Mouse (Mus musculus): ENCODE results near the gene Dscaml1. TPM values are rescaled to one million over a fixed set of nuclear protein-coding genes. Genes with fewer than 3 reads are reported as not detected.

Dscaml1 gene
- polyA plus RNA-seq, 1 experiment from 2014 or later, result 13.8 TPM

DNA sequence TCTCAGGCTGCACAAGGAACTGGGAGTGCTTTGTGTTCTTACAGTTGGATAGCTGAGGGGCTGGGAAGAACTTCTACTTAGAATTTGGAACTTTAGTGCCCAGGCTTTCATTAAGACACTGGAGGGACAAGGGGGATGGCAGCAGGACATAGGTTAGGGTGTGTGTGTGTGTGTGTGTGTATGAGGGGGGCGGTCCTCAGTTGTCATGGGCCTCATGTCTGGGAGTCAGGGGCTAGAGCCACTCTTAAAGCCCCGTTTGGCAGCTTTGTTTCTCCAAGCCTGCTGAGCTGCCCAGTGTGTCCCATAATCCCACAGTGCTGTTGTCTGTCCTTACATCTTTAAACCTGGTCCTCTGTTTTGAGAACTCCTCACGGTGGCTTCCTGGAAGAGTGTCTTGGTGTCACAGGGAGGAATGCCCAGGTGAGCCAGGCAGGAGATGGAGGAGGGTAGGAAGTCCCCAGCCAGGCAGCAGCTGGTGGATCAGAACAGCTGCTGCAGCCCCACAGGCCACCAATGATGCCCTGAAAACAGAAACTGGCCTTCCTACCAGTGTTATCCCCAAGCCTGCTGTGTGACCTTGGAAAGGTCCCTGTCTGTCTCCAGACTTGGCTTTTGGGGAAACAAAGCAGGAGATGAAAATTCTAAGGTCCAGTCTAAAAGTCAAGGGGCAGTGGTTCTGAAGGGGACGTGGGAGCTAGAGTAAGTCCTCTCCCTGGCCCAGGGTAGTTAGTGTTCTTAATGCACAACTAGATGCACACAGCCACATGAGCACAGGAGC is 13.5 kb upstream of the Dscaml1 start:
- 79% methylated on average over 4 of the region's 4 CpGs for WGBS
- peaks cover 11% of the 10 kb centered on the region for H3K4me1 ChIP-seq (replicated peaks)
- no peak overlapping the region for H3K9ac ChIP-seq
- no peak overlapping the region for H3K4me3 ChIP-seq
- H3K36me3 ChIP-seq, result no peaks in the 10 kb centered on the region
- no peak for ATAC-seq (ENCODE audit: low FRiP score, low read depth)
- H3K27me3 ChIP-seq, result no peaks in the 10 kb centered on the region
- H3K4me2 ChIP-seq, result no peak overlapping the region; the same call in 1 of the 2 replicates
- no peaks in the 10 kb centered on the region for H3K9me3 ChIP-seq
- H3K27ac ChIP-seq (replicated peaks), result no peak overlapping the region

DNA sequence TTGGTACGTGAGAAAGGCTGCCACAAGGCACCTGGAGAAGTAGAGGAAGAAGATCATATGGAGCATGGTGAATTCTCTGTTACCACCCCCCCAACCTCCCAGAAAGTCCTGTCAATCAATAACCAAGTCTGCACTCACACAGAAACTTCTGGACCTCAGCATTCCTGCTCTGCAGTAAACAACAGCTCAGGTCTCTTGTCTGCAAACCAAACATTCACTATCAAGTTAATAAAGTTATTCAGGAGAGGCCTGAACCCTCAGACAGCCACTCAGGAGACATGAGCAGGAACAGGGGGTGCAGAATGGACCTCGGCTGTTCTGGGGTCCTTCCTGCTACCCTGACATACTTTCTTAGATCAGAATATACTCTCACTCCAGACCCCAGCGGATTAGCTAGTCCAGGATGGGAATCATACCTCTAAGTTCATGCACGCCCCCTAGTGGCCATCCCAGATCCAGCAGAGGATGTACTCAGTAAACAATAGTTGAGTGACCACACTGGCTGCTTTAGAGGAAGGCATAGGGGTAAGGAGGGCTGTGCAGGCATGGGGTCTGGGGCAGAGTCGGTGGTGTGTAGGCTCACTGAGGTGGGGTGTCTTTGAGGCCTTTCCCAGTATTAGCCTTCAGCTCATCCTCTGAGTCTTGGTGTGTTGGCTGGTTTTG is 12.8 kb upstream of the Dscaml1 start:
- no peaks in the 10 kb centered on the region for H3K27me3 ChIP-seq
- H3K4me3 ChIP-seq, result no peak overlapping the region
- no peak overlapping the region for H3K4me2 ChIP-seq
- WGBS, result 60% methylated on average over 5 of the region's 5 CpGs
- H3K9me3 ChIP-seq, result no peaks in the 10 kb centered on the region
- no peak overlapping the region for H3K9ac ChIP-seq
- H3K4me1 ChIP-seq (replicated peaks), result peaks cover 7% of the 10 kb centered on the region
- no peak for ATAC-seq (ENCODE audit: low FRiP score, low read depth)
- H3K36me3 ChIP-seq, result no peaks in the 10 kb centered on the region
- H3K27ac ChIP-seq (replicated peaks), result no peak overlapping the region

DNA sequence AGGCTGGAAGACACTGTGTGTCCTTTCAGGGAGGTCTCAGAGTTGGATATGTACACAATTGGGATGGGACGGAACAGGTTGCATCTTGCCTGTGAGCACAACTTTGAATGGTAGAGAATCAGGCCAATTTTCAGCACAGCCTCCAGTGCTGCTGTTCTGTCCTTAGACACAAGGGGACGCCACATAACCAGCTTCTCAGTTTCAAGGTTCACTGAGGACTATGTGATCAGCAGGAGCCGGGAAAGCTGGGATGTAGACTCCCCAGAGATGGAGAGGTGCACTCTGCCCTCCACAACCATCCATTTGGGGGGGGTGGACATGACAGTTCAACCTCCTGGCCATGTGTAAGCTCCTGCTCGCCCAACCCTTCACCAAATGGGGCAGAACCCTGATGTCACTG is 10.5 kb upstream of the Dscaml1 start:
- Histone ChIP-seq H3K4me1 (replicated peaks) (peaks cover 7% of the 10 kb centered on the region), H3K9me3 (no peaks in the 10 kb centered on the region), H3K27ac (replicated peaks) (no peak overlapping the region), H3K36me3 (no peaks in the 10 kb centered on the region), H3K27me3 (no peaks in the 10 kb centered on the region), H3K4me3 (no peak overlapping the region), H3K9ac (no peak overlapping the region), H3K4me2 (no peak overlapping the region)
- no peak for ATAC-seq (ENCODE audit: low FRiP score, low read depth)
- 38% methylated on average over 4 of the region's 4 CpGs for WGBS

DNA sequence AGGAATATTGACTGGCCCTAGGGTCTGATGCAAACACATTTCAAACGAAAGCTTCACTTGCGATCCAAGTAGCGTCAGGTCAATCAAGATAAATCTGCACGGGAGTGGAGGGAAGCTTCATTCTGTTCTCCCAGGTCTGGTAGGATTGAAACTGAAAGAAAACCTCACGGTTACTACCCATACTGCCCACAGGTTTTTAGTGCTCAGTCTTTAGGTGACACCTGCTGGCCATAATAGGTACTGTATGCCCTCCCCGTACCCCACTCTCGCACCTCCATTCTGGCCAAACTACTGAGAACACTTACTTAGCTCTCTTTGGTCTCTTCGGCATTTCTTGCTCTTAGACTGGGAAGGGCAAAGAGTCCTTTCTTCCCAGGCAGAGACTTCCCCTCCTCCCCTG is 9.2 kb upstream of the Dscaml1 start:
- no peaks in the 10 kb centered on the region for H3K9me3 ChIP-seq
- peaks cover 3% of the 10 kb centered on the region for H3K4me1 ChIP-seq (replicated peaks)
- no peak overlapping the region for H3K4me3 ChIP-seq
- H3K4me2 ChIP-seq, result no peak overlapping the region
- H3K27ac ChIP-seq (replicated peaks), result no peak overlapping the region
- H3K36me3 ChIP-seq, result no peaks in the 10 kb centered on the region
- 35% methylated on average over 8 of the region's 8 CpGs for WGBS
- no peak overlapping the region for H3K9ac ChIP-seq
- no peaks in the 10 kb centered on the region for H3K27me3 ChIP-seq
- ATAC-seq (ENCODE audit: low FRiP score, low read depth), result no peak

DNA sequence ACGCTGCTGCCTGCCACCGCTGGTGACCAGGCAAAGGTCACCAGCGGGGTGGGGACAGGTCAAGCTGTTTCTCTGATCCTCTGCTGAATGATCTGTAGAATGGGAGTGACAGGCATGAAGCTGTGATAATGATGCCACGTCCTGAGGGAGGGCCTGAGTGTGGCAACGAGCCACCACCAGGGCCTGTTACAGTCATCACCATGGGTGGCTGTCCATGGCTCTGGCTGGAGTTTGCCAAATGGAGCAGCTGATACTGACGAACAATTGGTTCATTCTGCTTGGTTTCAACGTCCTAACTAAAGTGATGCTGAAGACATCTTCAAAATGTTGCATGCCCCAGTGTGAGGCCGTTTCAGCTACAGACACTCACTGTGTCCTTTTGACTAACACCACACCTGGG is 8.2 kb upstream of the Dscaml1 start:
- WGBS, result 55% methylated on average over 8 of the region's 8 CpGs
- no peak for ATAC-seq (ENCODE audit: low FRiP score, low read depth)
- H3K27ac ChIP-seq (replicated peaks), result no peak overlapping the region
- no peaks in the 10 kb centered on the region for H3K4me1 ChIP-seq (replicated peaks)
- H3K36me3 ChIP-seq, result no peaks in the 10 kb centered on the region
- no peaks in the 10 kb centered on the region for H3K27me3 ChIP-seq
- no peak overlapping the region for H3K9ac ChIP-seq
- no peak overlapping the region for H3K4me3 ChIP-seq
- no peak overlapping the region for H3K4me2 ChIP-seq
- H3K9me3 ChIP-seq, result no peaks in the 10 kb centered on the region

DNA sequence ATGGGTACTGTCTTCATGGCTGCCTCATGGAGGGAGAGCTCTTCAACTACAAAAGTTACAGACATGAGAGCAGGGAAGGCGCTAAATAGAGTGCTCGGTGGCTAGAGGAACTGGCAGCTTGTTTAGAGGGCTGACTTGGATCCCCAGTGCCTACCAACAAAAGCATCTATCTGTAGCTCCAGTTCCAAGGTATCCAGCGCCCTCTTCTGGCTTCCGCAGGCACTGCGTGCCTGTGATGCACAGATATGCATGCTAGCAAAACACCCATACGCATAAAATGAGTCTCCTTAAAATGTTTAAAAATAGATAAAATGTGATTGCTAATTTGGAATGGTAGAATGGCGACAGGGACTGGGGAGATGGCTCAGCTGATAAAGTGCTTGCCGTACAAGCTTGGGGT is 5.2 kb upstream of the Dscaml1 start:
- no peaks in the 10 kb centered on the region for H3K9me3 ChIP-seq
- ATAC-seq (ENCODE audit: low FRiP score, low read depth), result no peak
- no peak overlapping the region for H3K4me2 ChIP-seq
- no peak overlapping the region for H3K27ac ChIP-seq (replicated peaks)
- no peak overlapping the region for H3K4me3 ChIP-seq
- no peaks in the 10 kb centered on the region; the same call in 1 of the 2 replicates for H3K27me3 ChIP-seq
- H3K36me3 ChIP-seq, result no peaks in the 10 kb centered on the region
- WGBS, result 65% methylated on average over 8 of the region's 8 CpGs
- no peaks in the 10 kb centered on the region for H3K4me1 ChIP-seq (replicated peaks)
- H3K9ac ChIP-seq, result no peak overlapping the region

DNA sequence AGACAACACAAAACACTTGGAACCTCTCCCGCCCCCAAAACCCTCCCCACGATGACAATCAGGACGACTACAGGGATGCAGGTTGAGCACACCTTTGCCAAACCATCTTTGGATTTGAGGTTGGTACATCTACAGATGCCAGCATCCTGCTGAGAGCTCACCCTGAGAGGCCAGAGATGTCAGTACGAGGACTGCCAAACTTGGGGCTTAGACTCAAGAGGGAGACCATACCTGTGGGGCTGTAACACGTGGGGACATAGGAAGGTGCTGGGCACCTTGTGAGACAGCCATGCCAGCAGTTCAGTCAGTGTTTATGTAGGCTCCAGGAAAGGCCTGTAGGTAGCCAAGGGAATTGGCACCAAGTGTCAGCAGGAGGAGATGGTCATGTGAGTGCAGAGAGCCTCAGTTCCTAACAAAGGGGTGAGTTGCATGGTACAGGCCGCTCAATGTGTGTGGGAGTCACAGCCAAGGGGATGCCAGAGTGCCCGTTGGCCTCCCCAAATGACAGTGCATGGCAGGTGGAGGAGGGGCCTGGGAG is 3.6 kb upstream of the Dscaml1 start:
- ATAC-seq (ENCODE audit: low FRiP score, low read depth), result no peak
- Histone ChIP-seq H3K27me3 (no peaks in the 10 kb centered on the region; the same call in 1 of the 2 replicates), H3K27ac (replicated peaks) (no peak overlapping the region), H3K4me3 (no peak overlapping the region), H3K36me3 (no peaks in the 10 kb centered on the region), H3K9ac (no peak overlapping the region), H3K4me2 (no peak overlapping the region), H3K4me1 (replicated peaks) (no peaks in the 10 kb centered on the region), H3K9me3 (no peaks in the 10 kb centered on the region)
- WGBS, result 79% methylated on average over 7 of the region's 7 CpGs

DNA sequence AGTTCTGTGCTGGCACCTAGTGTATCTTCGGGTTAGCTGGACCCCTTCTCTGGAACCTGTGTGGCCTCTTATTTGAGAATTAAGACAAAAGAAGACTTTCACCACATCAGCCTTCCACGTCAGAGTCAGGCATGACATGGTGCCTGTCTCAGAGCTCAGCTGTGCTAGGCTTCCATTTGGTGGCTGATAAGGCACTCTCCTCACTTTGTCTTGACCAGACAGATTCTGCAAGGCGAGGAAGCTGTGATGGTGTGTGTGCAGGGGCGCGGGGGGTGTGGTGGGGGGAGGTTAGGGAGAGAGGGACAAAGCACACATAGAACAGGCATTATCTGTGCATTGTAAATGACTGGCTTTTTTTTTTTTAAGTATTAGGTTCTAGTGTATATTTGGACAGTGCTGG is 3.0 kb downstream of the Dscaml1 start:
- H3K4me3 ChIP-seq, result no peak overlapping the region; the same call in 1 of the 2 replicates
- 34% methylated on average over 5 of the region's 5 CpGs for WGBS
- H3K27me3 ChIP-seq, result peaks cover 24% of the 10 kb centered on the region; the same call in 1 of the 2 replicates
- no peaks in the 10 kb centered on the region for H3K9me3 ChIP-seq
- ATAC-seq (ENCODE audit: low FRiP score, low read depth), result no peak
- H3K4me2 ChIP-seq, result peak overlapping the region; percentile 89
- no peak overlapping the region for H3K27ac ChIP-seq (replicated peaks)
- no peak overlapping the region for H3K9ac ChIP-seq
- H3K36me3 ChIP-seq, result no peaks in the 10 kb centered on the region
- peaks cover 43% of the 10 kb centered on the region for H3K4me1 ChIP-seq (replicated peaks)

DNA sequence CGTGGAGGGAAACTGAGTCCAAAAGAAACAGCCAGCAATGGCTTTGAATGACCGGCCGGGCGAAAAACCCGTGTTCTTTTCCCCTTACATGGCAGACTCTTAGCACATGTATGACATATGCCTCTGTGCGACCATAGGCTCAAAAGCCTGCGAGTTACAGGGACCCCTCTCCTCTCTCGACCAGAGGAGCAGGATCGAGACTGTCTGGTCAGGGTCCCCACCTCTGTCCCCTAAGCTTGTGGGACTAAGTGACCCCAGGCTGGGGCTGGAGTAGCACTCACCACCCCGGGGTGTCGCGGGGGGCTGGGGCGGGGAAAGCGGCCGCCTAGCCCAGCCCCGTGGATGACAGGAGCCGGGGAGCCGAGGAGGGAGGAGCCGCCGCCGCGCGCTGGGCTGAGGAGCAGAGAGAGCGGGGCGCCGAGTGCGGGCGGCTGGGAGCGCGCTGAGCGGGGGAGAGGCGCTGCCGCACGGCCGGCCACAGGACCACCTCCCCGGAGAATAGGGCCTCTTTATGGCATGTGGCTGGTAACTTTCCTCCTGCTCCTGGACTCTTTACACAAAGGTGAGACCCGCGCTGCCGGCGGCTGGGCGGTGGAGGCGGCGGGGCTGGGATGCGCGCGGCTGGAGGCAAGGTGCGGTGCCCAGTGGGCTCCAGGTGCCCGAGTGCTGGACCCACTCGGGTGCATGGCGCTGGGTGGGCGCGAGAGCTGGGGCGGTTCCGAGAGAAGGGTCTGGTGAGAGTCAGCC is 3.7 kb downstream of the Dscaml1 start:
- WGBS, result 2% methylated on average over 52 of the region's 54 CpGs
- Histone ChIP-seq H3K4me2 (peak overlapping the region; percentile 89), H3K36me3 (no peaks in the 10 kb centered on the region), H3K4me3 (peak overlapping the region; percentile 67), H3K27ac (replicated peaks) (peak overlapping the region; percentile 81), H3K27me3 (peaks cover 24% of the 10 kb centered on the region; the same call in 1 of the 2 replicates), H3K9ac (peak overlapping the region; percentile 77), H3K4me1 (replicated peaks) (peaks cover 51% of the 10 kb centered on the region), H3K9me3 (no peaks in the 10 kb centered on the region)
- peak; percentile 59 for ATAC-seq (ENCODE audit: low FRiP score, low read depth)

DNA sequence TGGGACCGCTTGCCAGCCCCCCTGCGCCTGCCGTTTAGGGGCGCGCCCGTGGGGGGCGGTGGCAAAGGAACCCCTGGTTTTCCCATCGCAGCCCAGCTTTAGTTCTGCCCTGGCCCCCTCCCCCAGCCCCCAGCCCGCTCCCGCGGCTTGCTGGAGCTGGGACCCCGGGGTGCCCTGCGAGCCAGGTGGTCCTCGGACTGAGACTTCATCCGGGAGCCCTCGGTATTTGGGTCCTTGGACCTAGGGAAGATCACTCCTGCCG is 4.2 kb downstream of the Dscaml1 start:
- WGBS, result 0% methylated on average over 17 of the region's 17 CpGs
- peak overlapping the region; percentile 77 for H3K9ac ChIP-seq
- no peaks in the 10 kb centered on the region for H3K36me3 ChIP-seq
- H3K4me2 ChIP-seq, result peak overlapping the region; percentile 89
- H3K4me3 ChIP-seq, result peak overlapping the region; percentile 67
- H3K27ac ChIP-seq (replicated peaks), result peak overlapping the region; percentile 81
- H3K9me3 ChIP-seq, result no peaks in the 10 kb centered on the region
- H3K4me1 ChIP-seq (replicated peaks), result peaks cover 56% of the 10 kb centered on the region
- H3K27me3 ChIP-seq, result peaks cover 24% of the 10 kb centered on the region; the same call in 1 of the 2 replicates
- no peak for ATAC-seq (ENCODE audit: low FRiP score, low read depth)

DNA sequence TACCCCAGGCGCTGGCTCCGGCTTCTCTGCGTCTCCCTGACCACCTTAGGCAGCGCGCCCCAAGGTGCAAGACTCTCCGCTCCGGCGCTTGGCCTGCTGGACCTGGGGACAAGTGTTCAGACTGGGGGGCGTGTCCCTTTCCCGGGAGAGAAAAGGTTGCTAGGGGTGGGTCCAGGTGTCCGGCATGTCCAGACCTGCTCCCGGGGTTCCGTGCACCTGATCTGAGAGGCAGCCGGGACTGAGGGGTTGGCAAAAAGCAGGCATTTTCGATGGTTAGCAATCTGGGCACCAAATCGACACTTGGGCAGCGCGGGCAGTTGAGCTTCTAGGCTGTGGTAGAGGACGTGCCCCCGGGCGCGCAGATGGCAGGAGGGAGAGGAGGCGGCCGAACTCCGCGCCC is 4.7 kb downstream of the Dscaml1 start:
- no peak for ATAC-seq (ENCODE audit: low FRiP score, low read depth)
- Histone ChIP-seq H3K36me3 (no peaks in the 10 kb centered on the region), H3K9ac (peak overlapping the region; percentile 77), H3K27ac (replicated peaks) (peak overlapping the region; percentile 81), H3K27me3 (peaks cover 24% of the 10 kb centered on the region; the same call in 1 of the 2 replicates), H3K4me3 (peak overlapping the region; percentile 67), H3K9me3 (no peaks in the 10 kb centered on the region), H3K4me1 (replicated peaks) (peaks cover 61% of the 10 kb centered on the region), H3K4me2 (peak overlapping the region; percentile 89)
- WGBS, result 2% methylated on average over 26 of the region's 26 CpGs

DNA sequence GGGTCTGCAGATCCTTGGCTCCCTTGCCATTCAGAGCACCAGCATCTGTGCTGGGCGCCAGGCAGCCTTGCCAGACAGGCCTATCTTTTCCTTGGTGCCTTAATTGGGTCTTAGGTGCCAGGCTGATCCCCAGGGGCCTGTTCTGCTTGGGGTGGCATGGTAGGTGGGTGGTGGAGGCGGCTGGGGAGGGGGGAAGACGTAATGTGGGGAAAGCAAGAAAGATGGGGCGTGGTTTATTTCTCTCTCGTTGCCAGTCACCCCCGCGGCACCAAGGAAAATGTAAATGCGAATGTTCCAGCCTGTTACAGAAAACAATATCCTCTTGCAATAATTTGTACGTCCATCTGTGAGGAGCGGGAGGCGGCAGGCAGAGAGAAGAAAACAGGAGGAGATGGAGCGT is 6.2 kb downstream of the Dscaml1 start:
- H3K9me3 ChIP-seq, result no peaks in the 10 kb centered on the region
- peaks cover 24% of the 10 kb centered on the region; the same call in 1 of the 2 replicates for H3K27me3 ChIP-seq
- H3K27ac ChIP-seq (replicated peaks), result peak overlapping the region; percentile 81
- peak overlapping the region; percentile 67 for H3K4me3 ChIP-seq
- ATAC-seq (ENCODE audit: low FRiP score, low read depth), result peak; percentile 42
- WGBS, result 38% methylated on average over 12 of the region's 12 CpGs
- no peaks in the 10 kb centered on the region for H3K36me3 ChIP-seq
- peak overlapping the region; percentile 89 for H3K4me2 ChIP-seq
- peak overlapping the region; percentile 48 for H3K9ac ChIP-seq
- peaks cover 69% of the 10 kb centered on the region for H3K4me1 ChIP-seq (replicated peaks)
